In genomic region chrX:85771303-85771702, GRCm38 (mm10) we compare ENCODE assay signal across 19 mouse cellular contexts. TPM values are rescaled to one million over a fixed set of nuclear protein-coding genes. Genes with fewer than 3 reads are reported as not detected.
DNase-seq lines count a peak whose midpoint lies in the region; ATAC-seq and TF ChIP-seq lines count a peak whose summit lies in the region.
"Had no signal": no experiment of that assay in that cellular context is flagged by ENCODE, and none has a peak within 500 bp of the region (broad histone marks: within the 10 kb centered on the region; RNA-seq: fewer than 3 reads in every experiment).

No protein-coding gene starts in this region.

- TF ChIP-seq POLR2A in liver, adult 2 months (IDR thresholded peaks at IDR 0.05; ENCODE audit: extremely low read depth, insufficient read depth, low read length) = no peak
- no peak for TF ChIP-seq POLR2A in MEL (IDR thresholded peaks at IDR 0.05; ENCODE audit: control insufficient read depth in 1 of 2, insufficient read depth in 1 of 2, low read depth in 1 of 2, low read length in 2 of 2, poor library complexity in 1 of 2)

- no peak overlapping the region for H3K9ac ChIP-seq in liver, adult 2 months (ENCODE audit: low read depth, low read length)
- no peak overlapping the region for H3K9ac ChIP-seq in liver, postnatal 0 days (replicated peaks)
- no peak overlapping the region for H3K9ac ChIP-seq in MEL (ENCODE audit: control insufficient read depth, low read depth, low read length, poor library complexity, severe bottlenecking)
- H3K9ac ChIP-seq: embryonic facial prominence, embryonic 12.5 days; forebrain, embryonic 13.5 days; forebrain, postnatal 0 days; heart, embryonic 13.5 days; hindbrain, embryonic 15.5 days had no signal

- peaks cover 5% of the 10 kb centered on the region; the same call in 1 of the 2 replicates for H3K36me3 ChIP-seq in liver, adult 2 months (ENCODE audit: control insufficient read depth, insufficient read depth, low read length)
- H3K36me3 ChIP-seq in liver, postnatal 0 days (replicated peaks; ENCODE audit: insufficient read depth, low read length) = no peaks in the 10 kb centered on the region
- peaks cover 0 to 5% of the 10 kb centered on the region in 2 experiments; a peak in 2 of 4 replicates for H3K36me3 ChIP-seq in MEL (ENCODE audit: control insufficient read depth in 1 of 2, insufficient read depth in 2 of 2, low read length in 2 of 2)
- H3K36me3 ChIP-seq: embryonic facial prominence, embryonic 12.5 days; heart, embryonic 13.5 days; hindbrain, embryonic 15.5 days had no signal

- H3K4me3 ChIP-seq in liver, adult 2 months (ENCODE audit: insufficient read depth, low read depth, low read length) = no peak overlapping the region
- H3K4me3 ChIP-seq in liver, postnatal 0 days (ENCODE audit: low read depth, low read length) = no peak overlapping the region
- no peak overlapping the region for H3K4me3 ChIP-seq in MEL (ENCODE audit: control insufficient read depth in 1 of 2, insufficient read depth in 1 of 2, low read depth in 2 of 2, low read length in 2 of 2)
- H3K4me3 ChIP-seq: embryonic facial prominence, embryonic 12.5 days; forebrain, embryonic 13.5 days; heart, embryonic 13.5 days; hindbrain, embryonic 15.5 days had no signal

- TF ChIP-seq EP300 in liver, postnatal 0 days (IDR thresholded peaks at IDR 0.05; ENCODE audit: low read depth) = no peak
- no peak for TF ChIP-seq EP300 in MEL (IDR thresholded peaks at IDR 0.05; ENCODE audit: low read depth in 1 of 2, low read length in 2 of 2)

- H3K27ac ChIP-seq in liver, adult 2 months (replicated peaks; ENCODE audit: insufficient read depth, low read depth, low read length) = no peak overlapping the region; the same call in 1 of the 2 replicates
- no peak overlapping the region for H3K27ac ChIP-seq in liver, postnatal 0 days (ENCODE audit: low read depth)
- H3K27ac ChIP-seq in MEL (ENCODE audit: control insufficient read depth, low read depth, low read length) = no peak overlapping the region
- H3K27ac ChIP-seq: embryonic facial prominence, embryonic 12.5 days; forebrain, embryonic 13.5 days; heart, embryonic 13.5 days; hindbrain, embryonic 15.5 days had no signal

- 22% methylated on average over 3 of the region's 3 CpGs for WGBS in liver, adult 2 months
- 43% methylated on average over 3 of the region's 3 CpGs for WGBS in liver, postnatal 0 days (ENCODE audit: insufficient replicate concordance)

- DNase-seq in liver, adult 2 months (ENCODE audit: extremely low read depth, low read depth, low spot score) = peak; percentile 81
- DNase-seq in liver, postnatal 0 days = no peak
- DNase-seq in MEL (ENCODE audit: low read depth, low spot score) = no peak
- DNase-seq in cerebellum, adult 8-10 months = no peak
- DNase-seq in thymus, postnatal 10 days (ENCODE audit: low spot score in 2 of 2) = no peak
- DNase-seq: adrenal gland, adult 2 months; adrenal gland, postnatal 25 days; B cell, adult 2 months; cerebellum, adult 18-20 months; cerebellum, postnatal 10 days; forebrain, postnatal 0 days; gastrocnemius, postnatal 14 days; heart, postnatal 36 days had no signal

- no peak for TF ChIP-seq CTCF in liver, adult 2 months (IDR thresholded peaks at IDR 0.05; ENCODE audit: low read depth, low read length)
- no peak for TF ChIP-seq CTCF in liver, postnatal 0 days (IDR thresholded peaks at IDR 0.05; ENCODE audit: low read depth)
- no peak for TF ChIP-seq CTCF in MEL (IDR thresholded peaks at IDR 0.05 in 2 of 3, conservative IDR thresholded peaks at IDR 0.05 in 1 of 3; ENCODE audit: control insufficient read depth in 1 of 3, insufficient read depth in 1 of 3, low read depth in 2 of 3, low read length in 3 of 3, poor library complexity in 1 of 3, severe bottlenecking in 1 of 3)

- no peak for TF ChIP-seq RAD21 in MEL (IDR thresholded peaks at IDR 0.05; ENCODE audit: low read depth, low read length)

- no peaks in the 10 kb centered on the region for H3K27me3 ChIP-seq in liver, adult 2 months (ENCODE audit: control insufficient read depth, insufficient read depth, low read length)
- H3K27me3 ChIP-seq in liver, postnatal 0 days (ENCODE audit: insufficient read depth, low read length) = no peaks in the 10 kb centered on the region
- H3K27me3 ChIP-seq in MEL (ENCODE audit: control insufficient read depth in 1 of 2, insufficient read depth in 2 of 2, low read length in 2 of 2) = no peaks in the 10 kb centered on the region
- H3K27me3 ChIP-seq: embryonic facial prominence, embryonic 12.5 days; forebrain, embryonic 13.5 days; heart, embryonic 13.5 days; hindbrain, embryonic 15.5 days had no signal

- no peaks in the 10 kb centered on the region for H3K9me3 ChIP-seq in liver, postnatal 0 days (ENCODE audit: low read length)
- no peaks in the 10 kb centered on the region for H3K9me3 ChIP-seq in MEL (replicated peaks; ENCODE audit: insufficient read depth, low read length)
- H3K9me3 ChIP-seq: embryonic facial prominence, embryonic 12.5 days; forebrain, embryonic 13.5 days; heart, embryonic 13.5 days; hindbrain, embryonic 15.5 days had no signal

- H3K79me2 ChIP-seq in liver, adult 2 months (ENCODE audit: control insufficient read depth, insufficient read depth, low read length) = peaks cover 6% of the 10 kb centered on the region; the same call in 1 of the 2 replicates
- H3K79me2 ChIP-seq in MEL (ENCODE audit: control insufficient read depth, insufficient read depth, low read length, poor library complexity) = peaks cover 7% of the 10 kb centered on the region

- no peak overlapping the region for H3K4me2 ChIP-seq in liver, postnatal 0 days (ENCODE audit: low read depth, low read length)
- H3K4me2 ChIP-seq: embryonic facial prominence, embryonic 12.5 days; forebrain, embryonic 13.5 days; heart, embryonic 13.5 days; hindbrain, embryonic 15.5 days had no signal

- H3K4me1 ChIP-seq in liver, adult 2 months (ENCODE audit: control insufficient read depth, insufficient read depth, low read length) = peaks cover 4% of the 10 kb centered on the region; the same call in 1 of the 2 replicates
- no peaks in the 10 kb centered on the region for H3K4me1 ChIP-seq in liver, postnatal 0 days (ENCODE audit: insufficient read depth)
- no peaks in the 10 kb centered on the region; a peak in 1 of 4 replicates for H3K4me1 ChIP-seq in MEL (ENCODE audit: control insufficient read depth in 1 of 2, insufficient read depth in 2 of 2, low read length in 2 of 2)
- H3K4me1 ChIP-seq: embryonic facial prominence, embryonic 12.5 days; forebrain, embryonic 13.5 days; heart, embryonic 13.5 days; hindbrain, embryonic 15.5 days had no signal

- no peak for ATAC-seq in liver, postnatal 0 days
- ATAC-seq in granulocyte monocyte progenitor cell, adult 5-6 weeks (replicated peaks; ENCODE audit: poor library complexity, severe bottlenecking) = peak; percentile 28
- ATAC-seq: CD4-positive, CD25-positive, alpha-beta regulatory T cell, adult 4 months; forebrain, embryonic 13.5 days; forebrain, postnatal 0 days had no signal

TF ChIP-seq in MEL, 35 proteins besides CTCF, POLR2A, EP300 and RAD21:
- TF ChIP-seq ZKSCAN1 (IDR thresholded peaks at IDR 0.05; ENCODE audit: low read depth, low read length) (no peak), MYB (IDR thresholded peaks at IDR 0.05; ENCODE audit: low read depth, low read length) (no peak), USF1 (IDR thresholded peaks at IDR 0.05; ENCODE audit: low read depth, low read length) (peak; percentile 21; the same call in 1 of the 2 replicates), HCFC1 (IDR thresholded peaks at IDR 0.05; ENCODE audit: low read depth, low read length) (no peak), TAL1 (IDR thresholded peaks at IDR 0.05; ENCODE audit: low read length) (no peak)

RNA-seq across cellular contexts. Expression of gene Gk, which starts 5.3 kb away (rescaled TPM):
- 76.4 and 80.6 TPM in 2 replicates for total RNA-seq in liver, adult 2 months (2014; rRNA removed)
- 9.2 and 9.5 TPM in 2 replicates for polyA plus RNA-seq in liver, adult 2 months (2012; rRNA removed)
- 53.4 and 56.9 TPM in 2 replicates for polyA plus RNA-seq in liver, postnatal 0 days (2015; fragmentation: Nextera tagmentation; extraction: Ambion mirVana)
- total RNA-seq in MEL (2012; rRNA removed) = 7.8 and 10.8 TPM in 2 replicates
- 10 to 100 TPM in 1 of 2 experiments, not detected in 1; 13.2 TPM for polyA plus RNA-seq in MEL (2012; ENCODE audit: insufficient read depth in 1 of 2, insufficient read length in 2 of 2, low read depth in 1 of 2, low replicate concordance in 2 of 2, missing spikeins in 1 of 2)
- total RNA-seq in granulocyte monocyte progenitor cell, adult 5-6 weeks (2014; fragmentation: Nextera tagmentation) = 13.0 and 18.7 TPM in 2 replicates
- total RNA-seq in granulocyte monocyte progenitor cell, adult 5-6 weeks (2017) = 15.2 and 18.1 TPM in 2 replicates
